Mouse (Mus musculus) thymus, postnatal 36 days (tissue): ENCODE results near the gene Lexm.
A peak's percentile ranks its signal among the peaks of the same experiment; 100 is the strongest.

Source experiments
- DNase-seq, 2 experiments: peaks; one replicate each; pipeline ENCODE4 v3.0.0; 2022; ENCODE audit warnings: mixed read lengths in 2 of 2

Lexm gene

GRCm38 (mm10) chr4:106581176-106581864 lies 35.7 kb downstream of the Lexm start:
- no peak for DNase-seq

- no peak for DNase-seq
These were observed 39.5 kb downstream of the Lexm start for GRCm38 (mm10) chr4:106577511-106577910.

GRCm38 (mm10) chr4:106575022-106575421 lies 42.0 kb downstream of the Lexm start:
- DNase-seq, result no peak

- DNase-seq, result no peak
These were observed 45.8 kb downstream of the Lexm start for GRCm38 (mm10) chr4:106571081-106571724.

- DNase-seq, result no peak
These were observed 47.4 kb downstream of the Lexm start for GRCm38 (mm10) chr4:106569680-106570079.

GRCm38 (mm10) chr4:106564161-106564560 lies 52.9 kb downstream of the Lexm start:
- no peak for DNase-seq

- no peak for DNase-seq
These were observed 53.9 kb downstream of the Lexm start for GRCm38 (mm10) chr4:106562837-106563790.

- DNase-seq, result no peak
These were observed 55.0 kb downstream of the Lexm start for GRCm38 (mm10) chr4:106562006-106562405.

GRCm38 (mm10) chr4:106560846-106561781 lies 55.9 kb downstream of the Lexm start, which contains the start of gene Dhcr24:
Gene Dhcr24, plus strand, starts transcription at chr4:106561038.
- peak; percentile 91 to 94 for DNase-seq

GRCm38 (mm10) chr4:106560213-106560845 lies 56.7 kb downstream of the Lexm start:
- DNase-seq, result no peak

GRCm38 (mm10) chr4:106559343-106560212 lies 57.5 kb downstream of the Lexm start:
- no peak for DNase-seq

GRCm38 (mm10) chr4:106557978-106558377 lies 59.1 kb downstream of the Lexm start:
- no peak for DNase-seq

- no peak for DNase-seq
These were observed 59.8 kb downstream of the Lexm start for GRCm38 (mm10) chr4:106557262-106557661.

- no peak for DNase-seq
These were observed 66.4 kb downstream of the Lexm start for GRCm38 (mm10) chr4:106550516-106551166.

GRCm38 (mm10) chr4:106548113-106548512 lies 68.9 kb downstream of the Lexm start:
- no peak for DNase-seq

GRCm38 (mm10) chr4:106546896-106547295 lies 70.1 kb downstream of the Lexm start:
- no peak for DNase-seq

- no peak for DNase-seq
These were observed 71.1 kb downstream of the Lexm start for GRCm38 (mm10) chr4:106545817-106546373.

GRCm38 (mm10) chr4:106542211-106542610 lies 74.8 kb downstream of the Lexm start:
- DNase-seq, result no peak

- no peak for DNase-seq
These were observed 75.5 kb downstream of the Lexm start for GRCm38 (mm10) chr4:106541491-106541890.
